Mouse (Mus musculus) stomach, postnatal 0 days (tissue): ENCODE measurements at regions not wholly inside any gene's neighbourhood (a gene's known extent, or its start where the extent isn't known, plus 50 kb on each side); places are given as distances from the start of the nearest gene placed in this dataset.
A peak's percentile ranks its signal among the peaks of the same experiment; 100 is the strongest.
"Not testable (repeated sequence)": the region's sequence is repeated elsewhere in the genome, so short reads cannot be mapped to it uniquely, and the experiment has no call there.

Source experiments
- ATAC-seq: fragments of 200-750 bp; cut with Nextera tagmentation; 2 replicates; pipeline ENCODE4 v1.8.0; 2017; ENCODE audit not compliant: low FRiP score, low TSS enrichment
- DNase-seq: peaks from one replicate; pipeline ENCODE4 v3.0.0-alpha.2; 2016; ENCODE audit warnings: low spot score
- H3K27ac ChIP-seq: fragments of 300-500 bp; sonication (generic); replicated peaks from 2 replicates; pipeline ENCODE4 v1.5.1; 2014; ENCODE audit warnings: mild to moderate bottlenecking, control low read depth
- H3K27me3 ChIP-seq: fragments of 300-500 bp; sonication (generic); 2 replicates; pipeline ENCODE4 v1.6.1; 2014; ENCODE audit warnings: low read length; ENCODE audit not compliant: control insufficient read depth, insufficient read depth
- H3K36me3 ChIP-seq: fragments of 300-500 bp; sonication (generic); 2 replicates; pipeline ENCODE4 v1.6.1; 2014; ENCODE audit warnings: low read length, mixed read lengths; ENCODE audit not compliant: control insufficient read depth, insufficient read depth
- H3K4me1 ChIP-seq: fragments of 300-500 bp; sonication (generic); replicated peaks from 2 replicates; pipeline ENCODE4 v1.6.1; 2014; ENCODE audit warnings: antibody characterized with exemption; ENCODE audit not compliant: control insufficient read depth, insufficient read depth
- H3K4me2 ChIP-seq: fragments of 300-500 bp; sonication (generic); replicated peaks from 2 replicates; pipeline ENCODE4 v1.6.1; 2014; ENCODE audit warnings: low read depth, mild to moderate bottlenecking, control low read depth, moderate library complexity
- H3K4me3 ChIP-seq: fragments of 300-500 bp; sonication (generic); 2 replicates; pipeline ENCODE4 v1.5.1; 2014; ENCODE audit warnings: low read depth, low read length, control low read depth
- H3K9ac ChIP-seq: fragments of 300-500 bp; sonication (generic); 2 replicates; pipeline ENCODE4 v1.6.1; 2014; ENCODE audit warnings: mild to moderate bottlenecking, low read length, control low read depth, mixed read lengths
- H3K9me3 ChIP-seq: fragments of 300-500 bp; sonication (generic); 2 replicates; pipeline ENCODE4 v1.6.1; 2016; ENCODE audit warnings: low read length; ENCODE audit not compliant: control insufficient read depth
- CTCF ChIP-seq: IDR thresholded peaks from 2 replicates; pipeline ENCODE4 v1.5.1; 2016; ENCODE audit warnings: antibody characterized with exemption, low read depth, mild to moderate bottlenecking, moderate library complexity
- EP300 ChIP-seq: optimal IDR thresholded peaks from 2 replicates; pipeline ENCODE3; 2016; ENCODE audit warnings: antibody characterized with exemption
- WGBS: fragments of 180-500 bp; shearing (Covaris S2); extraction: QIAGEN DNeasy Blood & Tissue Kit; methylation state at CpG from one replicate; pipeline ENCODE4 v1.1.7; 2014; 5-methylcytosine and 5-hydroxymethylcytosine counted together

- Histone ChIP-seq H3K9ac (no peak overlapping the region), H3K36me3 (no peaks in the 10 kb centered on the region), H3K4me2 (no peak overlapping the region), H3K4me3 (no peak overlapping the region), H3K27ac (no peak overlapping the region), H3K4me1 (no peaks in the 10 kb centered on the region), H3K27me3 (no peaks in the 10 kb centered on the region), H3K9me3 (no peaks in the 10 kb centered on the region)
- TF ChIP-seq CTCF (no peak), EP300 (no peak)
- ATAC-seq (no peak), DNase-seq (no peak)
- 73% methylated on average over 5 of the region's 5 CpGs for WGBS
Observed at GRCm38 (mm10) chrX:18727940-18728710, 266.9 kb upstream of the 4930578C19Rik start.

DNA sequence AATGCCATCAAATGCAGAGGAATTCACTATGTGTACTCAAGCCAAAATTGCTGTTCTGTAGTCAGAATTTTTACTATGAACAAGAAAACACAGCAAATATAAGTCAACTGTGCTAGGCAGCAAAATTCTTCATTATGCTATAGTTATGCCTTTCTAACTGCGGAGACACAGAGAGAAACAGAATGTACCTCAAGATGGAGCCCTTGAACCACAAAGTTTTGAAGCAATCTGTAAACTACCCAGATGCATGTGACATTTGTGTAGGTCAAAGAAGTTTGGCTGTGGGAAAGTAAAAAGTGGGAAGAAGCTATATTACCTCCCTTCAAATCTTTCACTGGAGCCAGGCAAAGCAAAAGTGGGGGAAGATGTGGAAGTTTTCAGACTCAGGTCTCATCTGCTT is 226.0 kb upstream of the 4930578C19Rik start:
- H3K27me3 ChIP-seq: no peaks in the 10 kb centered on the region
- TF ChIP-seq EP300 (no peak), CTCF (peak; percentile 40)
- no peak for DNase-seq
- ATAC-seq: no peak
- H3K36me3 ChIP-seq: no peaks in the 10 kb centered on the region
- no peak overlapping the region for H3K9ac ChIP-seq
- H3K27ac ChIP-seq: no peak overlapping the region
- H3K9me3 ChIP-seq: no peaks in the 10 kb centered on the region
- H3K4me3 ChIP-seq: no peak overlapping the region
- H3K4me1 ChIP-seq: no peaks in the 10 kb centered on the region
- WGBS: 79% methylated on average over 1 of the region's 1 CpGs
- no peak overlapping the region for H3K4me2 ChIP-seq

- H3K9me3 ChIP-seq, H3K27me3 ChIP-seq, H3K4me3 ChIP-seq, DNase-seq, H3K9ac ChIP-seq, H3K27ac ChIP-seq, H3K4me2 ChIP-seq, H3K4me1 ChIP-seq, ATAC-seq, H3K36me3 ChIP-seq: not testable (repeated sequence)
- WGBS: 80% methylated on average over 2 of the region's 2 CpGs
Observed at GRCm38 (mm10) chrX:18667251-18667650, 206.1 kb upstream of the 4930578C19Rik start.

DNA sequence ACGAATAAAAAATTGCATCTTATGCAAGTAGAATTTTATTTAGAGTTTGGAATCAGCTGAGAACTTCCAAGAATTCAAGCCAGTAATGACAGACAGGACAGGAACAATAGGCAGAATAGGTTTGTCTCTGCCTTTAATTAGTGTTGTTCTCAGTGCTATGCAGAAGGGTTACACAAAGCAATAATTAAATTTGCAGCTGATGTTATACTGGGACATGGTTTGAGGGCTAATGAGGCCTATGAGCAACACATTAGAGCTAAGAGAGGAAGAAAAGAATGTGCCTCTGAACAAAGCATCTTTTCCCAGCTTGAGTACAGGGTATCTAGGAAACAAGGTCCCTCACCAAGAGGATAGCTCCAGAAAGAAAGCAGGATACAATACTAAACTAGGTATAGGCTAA is 201.9 kb upstream of the 4930578C19Rik start:
- Histone ChIP-seq H3K27me3 (no peaks in the 10 kb centered on the region), H3K9me3 (no peaks in the 10 kb centered on the region), H3K36me3 (no peaks in the 10 kb centered on the region), H3K4me3 (no peak overlapping the region), H3K4me1 (no peaks in the 10 kb centered on the region), H3K4me2 (no peak overlapping the region), H3K27ac (no peak overlapping the region), H3K9ac (no peak overlapping the region)
- no peak for ATAC-seq
- WGBS: 77% methylated on average over 1 of the region's 1 CpGs
- TF ChIP-seq CTCF: no peak
- TF ChIP-seq EP300: no peak
- DNase-seq: no peak

DNA sequence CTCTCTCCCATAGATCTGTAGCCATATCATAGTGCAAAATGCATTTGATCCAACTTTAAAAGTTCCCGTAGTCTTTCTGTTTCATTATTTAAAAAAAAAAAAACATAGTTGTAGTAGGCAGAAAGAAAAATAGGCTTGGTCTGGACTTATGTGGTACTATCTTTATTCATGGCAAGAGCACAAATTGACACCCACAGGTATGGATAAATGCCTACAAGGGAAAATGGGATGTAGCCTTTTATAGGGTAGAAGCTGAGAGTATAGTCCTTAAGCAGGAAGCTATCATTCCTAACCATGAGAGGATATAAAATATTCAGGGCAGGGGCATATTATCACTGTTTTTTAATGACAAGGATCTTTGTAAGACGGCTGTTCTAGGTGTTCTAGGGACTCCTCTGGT is 157.4 kb upstream of the 4930578C19Rik start:
- Histone ChIP-seq H3K36me3 (no peaks in the 10 kb centered on the region), H3K9me3 (no peaks in the 10 kb centered on the region), H3K27me3 (no peaks in the 10 kb centered on the region), H3K4me3 (no peak overlapping the region), H3K4me2 (no peak overlapping the region), H3K9ac (no peak overlapping the region), H3K4me1 (no peaks in the 10 kb centered on the region), H3K27ac (no peak overlapping the region)
- 84% methylated on average over 2 of the region's 2 CpGs for WGBS
- TF ChIP-seq CTCF: no peak
- no peak for TF ChIP-seq EP300
- DNase-seq (no peak), ATAC-seq (no peak)
